Mouse (Mus musculus) kidney, adult 2 months (tissue): ENCODE data around the gene Chil5. TPM values are rescaled to one million over a fixed set of nuclear protein-coding genes. Genes with fewer than 3 reads are reported as not detected.

Experiments
- DNase-seq: peaks from one replicate; pipeline ENCODE4 v3.0.0; 2021
- H3K27ac ChIP-seq: fragments of 200-500 bp; 2 replicates; pipeline ENCODE4 v1.5.1; 2012; ENCODE audit warnings: low read depth, low read length, control low read depth, inconsistent platforms; ENCODE audit not compliant: insufficient read depth
- H3K27me3 ChIP-seq: fragments of 200-500 bp; replicated peaks from 2 replicates; pipeline ENCODE4 v1.6.1; 2012; ENCODE audit warnings: mild to moderate bottlenecking, moderate library complexity, low read length, inconsistent platforms; ENCODE audit not compliant: control insufficient read depth, insufficient read depth
- H3K36me3 ChIP-seq: fragments of 200-500 bp; 2 replicates; pipeline ENCODE4 v1.6.1; 2012; ENCODE audit warnings: mild to moderate bottlenecking, moderate library complexity, low read length, inconsistent platforms; ENCODE audit not compliant: control insufficient read depth, insufficient read depth
- H3K4me1 ChIP-seq: fragments of 200-500 bp; 2 replicates; pipeline ENCODE4 v1.6.1; 2011; ENCODE audit warnings: low read length; ENCODE audit not compliant: control insufficient read depth, insufficient read depth
- H3K4me3 ChIP-seq: fragments of 200-500 bp; 2 replicates; pipeline ENCODE4 v1.5.1; 2011; ENCODE audit warnings: mild to moderate bottlenecking, low read depth, low read length, control low read depth; ENCODE audit not compliant: insufficient read depth
- CTCF ChIP-seq: fragments of 200-500 bp; conservative IDR thresholded peaks from 2 replicates; pipeline ENCODE4 v1.5.1; 2011; ENCODE audit warnings: low read depth, mild to moderate bottlenecking, control low read depth, low read length, moderate library complexity, mixed read lengths; ENCODE audit not compliant: insufficient read depth, insufficient read length
- POLR2A ChIP-seq: fragments of 200-500 bp; IDR thresholded peaks from one replicate; pipeline ENCODE4 v1.6.1; 2011; ENCODE audit warnings: low read depth, low read length, control low read depth
- WGBS: fragments of 180-500 bp; shearing (Covaris S2); methylation state at CpG from one replicate; pipeline ENCODE4 v1.1.7; 2018; 5-methylcytosine and 5-hydroxymethylcytosine counted together
- polyA plus RNA-seq: library from polyadenylated mRNA; depleted of rRNA; stranded (reverse); fragments of >200 nt; gene quantifications from 2 replicates; pipeline ENCODE4 v1.2.3, GENCODE M21; 2012; rRNA removed

The Chil5 gene
- polyA plus RNA-seq, 1 experiment = 0.08 TPM

GRCm38 (mm10) chr3:105974174-105974573, 58.4 kb downstream of the Chil5 start:
- no peaks in the 10 kb centered on the region for H3K36me3 ChIP-seq
- DNase-seq = no peak
- H3K4me1 ChIP-seq = no peaks in the 10 kb centered on the region
- no peak overlapping the region for H3K4me3 ChIP-seq
- H3K27me3 ChIP-seq = no peaks in the 10 kb centered on the region
- TF ChIP-seq CTCF (no peak), POLR2A (no peak)
- 86% methylated on average over 2 of the region's 2 CpGs for WGBS
- H3K27ac ChIP-seq = no peak overlapping the region

- no peak within 1 kb of the TSS for H3K4me3 ChIP-seq
- H3K27ac ChIP-seq = no peak within 1 kb of the TSS
- H3K27me3 ChIP-seq = no peaks in the 10 kb centered on the region
- H3K4me1 ChIP-seq = no peaks in the 10 kb centered on the region
- 73% methylated on average over 3 of the region's 3 CpGs for WGBS
- DNase-seq = no peak
- peaks cover under 1% of the 10 kb centered on the region; the same call in 1 of the 2 replicates for H3K36me3 ChIP-seq
- TF ChIP-seq POLR2A (no peak), CTCF (no peak)
Observed at GRCm38 (mm10) chr3:105973411-105973810, 59.2 kb downstream of the Chil5 start, which contains the start of gene Ovgp1. Gene Ovgp1, plus strand, starts transcription at chr3:105973711.

- Histone ChIP-seq H3K4me1 (no peaks in the 10 kb centered on the region), H3K27me3 (no peaks in the 10 kb centered on the region), H3K4me3 (no peak overlapping the region), H3K36me3 (peaks cover 5% of the 10 kb centered on the region), H3K27ac (no peak overlapping the region)
- TF ChIP-seq CTCF = no peak
- TF ChIP-seq POLR2A = no peak
- DNase-seq = no peak
- 85% methylated on average over 5 of the region's 5 CpGs for WGBS
Observed at GRCm38 (mm10) chr3:105971831-105972446, 60.7 kb downstream of the Chil5 start.

Other genes with a start within 250 kb of the Chil5 start
- gene Rap1a, start 231.5 kb downstream of the Chil5 start, polyA plus RNA-seq = 7.9 and 14.3 TPM in 2 replicates
- gene Adora3, start 162.0 kb downstream of the Chil5 start, polyA plus RNA-seq = 0.19 and 0.20 TPM in 2 replicates
- gene Tmigd3, start 161.9 kb downstream of the Chil5 start, polyA plus RNA-seq = 0.28 TPM in 1 of 2 replicates, not detected in the other
- gene I830077J02Rik, start 100.2 kb downstream of the Chil5 start, polyA plus RNA-seq = 0.57 and 1.4 TPM in 2 replicates
- gene Wdr77, start 73.4 kb downstream of the Chil5 start, polyA plus RNA-seq = 28.6 and 36.4 TPM in 2 replicates
- gene Atp5f1, start 72.7 kb downstream of the Chil5 start, polyA plus RNA-seq = 273 and 327 TPM in 2 replicates
- gene Ovgp1, start 59.1 kb downstream of the Chil5 start, polyA plus RNA-seq = 0.69 and 0.72 TPM in 2 replicates
- not detected in 2 replicates for gene Pifo, start 18.2 kb downstream of the Chil5 start, polyA plus RNA-seq
- gene Chia1, start 80.4 kb upstream of the Chil5 start, polyA plus RNA-seq = 0.11 TPM in 2 replicates
- 0.14 and 0.16 TPM in 2 replicates for gene Chil3, start 134.8 kb upstream of the Chil5 start, polyA plus RNA-seq
- 0.19 TPM in 1 of 2 replicates, not detected in the other for gene Chil4, start 186.7 kb upstream of the Chil5 start, polyA plus RNA-seq